Mouse (Mus musculus): ENCODE results near the gene Srrm4. TPM values are rescaled to one million over a fixed set of nuclear protein-coding genes. Genes with fewer than 3 reads are reported as not detected.
A peak's percentile ranks its signal among the peaks of the same experiment; 100 is the strongest.

The Srrm4 gene
- total and polyA plus RNA-seq, 2 experiments from 2014 or later, result 0.93 to 1.1 TPM

DNA sequence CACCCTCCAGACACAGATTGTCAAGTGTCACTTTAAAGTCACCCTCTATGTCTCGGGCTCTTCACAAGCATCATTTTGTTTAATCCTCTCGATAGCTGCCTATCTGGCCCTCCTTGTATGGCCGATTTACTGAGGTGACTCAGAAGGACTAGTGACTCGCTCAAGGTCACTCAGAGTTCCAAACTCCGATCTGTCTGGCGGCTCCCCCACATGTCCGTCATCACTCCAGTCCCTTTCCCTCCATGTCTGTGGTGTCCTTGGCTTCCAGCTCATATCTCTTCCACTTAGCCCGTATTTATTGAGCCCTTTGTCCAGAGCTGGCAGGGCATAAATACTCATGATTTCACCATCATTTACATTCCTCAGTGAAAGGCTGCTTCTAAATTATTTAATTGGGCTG lies 140.7 kb downstream of the Srrm4 start:
- H3K27ac ChIP-seq (ENCODE audit: low read depth), result 0 out of 2 replicates have a peak overlapping the region, but pooled peaks have one; percentile 3
- H3K36me3 ChIP-seq (replicated peaks; ENCODE audit: control insufficient read depth, insufficient read depth, low read length), result no peaks in the 10 kb centered on the region
- no peak overlapping the region for H3K4me3 ChIP-seq (ENCODE audit: low read depth, low read length)
- peaks cover 19% of the 10 kb centered on the region for H3K4me1 ChIP-seq (ENCODE audit: control insufficient read depth, insufficient read depth)
- no peaks in the 10 kb centered on the region for H3K27me3 ChIP-seq (ENCODE audit: control insufficient read depth, insufficient read depth, low read length)
- ATAC-seq (ENCODE audit: insufficient read depth, low read depth), result no peak
- peak; percentile 35 for DNase-seq (ENCODE audit: low spot score)
- no peak overlapping the region for H3K4me2 ChIP-seq (ENCODE audit: low read depth, low read length)
- H3K9ac ChIP-seq (replicated peaks; ENCODE audit: low read depth, low read length), result no peak overlapping the region
- TF ChIP-seq CTCF (IDR thresholded peaks at IDR 0.05; ENCODE audit: low read depth), result no peak
- TF ChIP-seq EP300 (IDR thresholded peaks at IDR 0.05; ENCODE audit: low read depth), result no peak
- no peaks in the 10 kb centered on the region for H3K9me3 ChIP-seq (replicated peaks; ENCODE audit: control insufficient read depth, low read length)
- 23% methylated on average over 8 of the region's 8 CpGs for WGBS

DNA sequence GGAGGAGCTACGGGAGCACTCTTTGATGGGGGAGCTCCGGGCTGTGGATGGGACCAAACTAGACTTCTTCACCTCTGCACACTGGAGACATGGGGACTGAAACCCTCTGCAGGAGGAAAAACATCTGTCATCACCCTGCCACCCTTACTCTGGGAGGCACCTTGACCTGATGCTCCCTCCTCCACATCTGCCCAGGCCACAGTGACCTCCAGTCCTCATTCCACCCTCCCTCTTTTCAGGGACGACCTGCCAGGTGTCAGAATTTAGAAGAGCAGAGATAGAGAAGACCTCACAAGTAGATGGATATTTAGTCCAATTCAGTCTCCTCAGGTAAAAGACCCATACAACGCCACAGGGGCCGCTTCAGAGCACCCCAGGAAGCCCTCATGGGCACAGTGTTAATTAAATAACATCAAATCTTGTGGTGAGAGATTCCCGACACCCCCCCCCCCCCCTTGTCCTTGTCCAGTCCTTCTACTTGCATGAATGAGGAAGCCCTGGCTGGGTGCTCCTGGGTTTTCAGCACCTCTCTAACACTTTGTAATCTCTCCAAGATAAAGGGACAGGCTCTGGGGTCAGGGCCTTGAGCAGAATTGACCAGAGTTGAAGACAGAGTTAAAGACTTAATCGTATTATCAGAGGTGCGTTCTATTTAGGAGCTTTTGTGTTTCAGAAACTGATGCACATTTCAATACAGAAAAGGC lies 141.9 kb downstream of the Srrm4 start:
- Histone ChIP-seq H3K9me3 (replicated peaks; ENCODE audit: control insufficient read depth, low read length) (no peaks in the 10 kb centered on the region), H3K36me3 (replicated peaks; ENCODE audit: control insufficient read depth, insufficient read depth, low read length) (no peaks in the 10 kb centered on the region), H3K4me3 (ENCODE audit: low read depth, low read length) (no peak overlapping the region), H3K27me3 (ENCODE audit: control insufficient read depth, insufficient read depth, low read length) (no peaks in the 10 kb centered on the region), H3K27ac (ENCODE audit: low read depth) (no peak overlapping the region), H3K4me2 (ENCODE audit: low read depth, low read length) (peak overlapping the region; percentile 30; the same call in 1 of the 2 replicates), H3K9ac (replicated peaks; ENCODE audit: low read depth, low read length) (no peak overlapping the region), H3K4me1 (ENCODE audit: control insufficient read depth, insufficient read depth) (peaks cover 19% of the 10 kb centered on the region)
- WGBS, result 14% methylated on average over 8 of the region's 8 CpGs
- ATAC-seq (ENCODE audit: insufficient read depth, low read depth), result no peak
- no peak for DNase-seq (ENCODE audit: low spot score)
- TF ChIP-seq CTCF (IDR thresholded peaks at IDR 0.05; ENCODE audit: low read depth) (no peak), EP300 (IDR thresholded peaks at IDR 0.05; ENCODE audit: low read depth) (no peak)

DNA sequence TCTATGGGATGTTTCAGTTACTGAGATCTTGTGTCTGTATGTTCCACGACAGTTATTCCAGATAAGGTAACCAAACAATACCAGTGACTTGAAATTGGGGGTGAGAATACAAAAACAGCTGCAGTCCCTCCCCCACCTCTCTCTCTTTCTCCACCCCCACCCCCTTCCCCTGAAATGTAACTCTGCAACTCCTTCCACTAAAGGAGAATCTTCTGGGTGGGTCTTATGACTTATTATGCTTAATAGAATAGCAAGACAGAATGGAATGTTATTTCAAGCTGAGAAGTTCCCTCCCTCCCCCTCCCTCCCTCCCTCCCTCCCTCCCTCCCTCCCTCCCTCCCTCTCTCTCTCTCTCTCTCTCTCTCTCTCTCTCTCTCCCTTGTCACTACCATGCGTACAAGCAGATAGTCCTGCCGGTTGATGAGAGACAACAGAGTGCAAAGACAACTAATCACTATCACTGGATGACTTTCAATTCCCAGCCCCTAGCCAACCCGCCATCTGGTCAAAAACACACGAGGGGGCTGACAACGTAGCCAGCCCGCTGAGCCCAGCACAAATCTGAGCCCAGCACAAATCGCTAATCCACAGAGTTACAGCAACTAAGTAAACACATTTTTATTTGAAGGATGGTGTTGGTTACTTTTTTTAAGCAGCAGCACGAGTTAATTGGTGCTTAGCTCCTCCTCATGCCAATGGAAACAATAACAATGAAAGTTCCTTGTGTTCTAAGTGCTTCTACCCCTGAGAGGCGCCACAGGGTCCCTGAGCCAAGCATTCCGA lies 143.0 kb downstream of the Srrm4 start:
- Histone ChIP-seq H3K9ac (replicated peaks; ENCODE audit: low read depth, low read length) (no peak overlapping the region), H3K4me3 (ENCODE audit: low read depth, low read length) (no peak overlapping the region), H3K36me3 (replicated peaks; ENCODE audit: control insufficient read depth, insufficient read depth, low read length) (no peaks in the 10 kb centered on the region), H3K27ac (ENCODE audit: low read depth) (no peak overlapping the region), H3K4me1 (ENCODE audit: control insufficient read depth, insufficient read depth) (peaks cover 19% of the 10 kb centered on the region), H3K27me3 (ENCODE audit: control insufficient read depth, insufficient read depth, low read length) (no peaks in the 10 kb centered on the region), H3K4me2 (ENCODE audit: low read depth, low read length) (peak overlapping the region; percentile 45), H3K9me3 (replicated peaks; ENCODE audit: control insufficient read depth, low read length) (no peaks in the 10 kb centered on the region)
- DNase-seq (ENCODE audit: low spot score), result no peak
- TF ChIP-seq EP300 (IDR thresholded peaks at IDR 0.05; ENCODE audit: low read depth) (no peak), CTCF (IDR thresholded peaks at IDR 0.05; ENCODE audit: low read depth) (no peak)
- ATAC-seq (ENCODE audit: insufficient read depth, low read depth), result no peak
- 7% methylated on average over 11 of the region's 11 CpGs for WGBS

DNA sequence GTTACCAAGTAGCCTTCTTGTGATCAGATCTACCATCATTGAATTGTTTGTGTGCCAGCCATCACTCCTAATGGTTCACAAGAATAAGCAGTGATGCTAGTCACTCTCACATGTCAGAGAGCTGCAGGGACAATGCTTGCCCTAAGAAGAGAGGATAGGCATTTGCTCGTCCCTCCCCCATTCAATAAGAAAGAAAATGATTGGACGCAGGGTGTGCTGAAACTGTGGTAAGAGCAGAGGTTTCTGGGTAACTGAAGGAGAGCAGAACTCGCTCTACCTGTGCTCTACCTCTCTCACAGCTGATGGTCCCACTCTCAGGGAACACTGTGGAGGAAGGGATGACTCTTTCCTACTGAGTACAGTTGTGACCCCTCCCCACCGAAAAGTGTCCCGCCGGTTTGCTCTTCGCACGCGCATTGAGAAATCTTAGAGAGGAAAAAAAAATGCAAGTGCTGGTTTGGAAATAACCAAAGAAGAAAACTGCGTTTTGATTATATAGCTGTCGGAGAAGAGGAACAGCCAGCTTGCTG lies 143.7 kb downstream of the Srrm4 start:
- 48% methylated on average over 11 of the region's 11 CpGs for WGBS
- Histone ChIP-seq H3K4me2 (ENCODE audit: low read depth, low read length) (peak overlapping the region; percentile 42), H3K27me3 (ENCODE audit: control insufficient read depth, insufficient read depth, low read length) (no peaks in the 10 kb centered on the region), H3K4me3 (ENCODE audit: low read depth, low read length) (no peak overlapping the region), H3K27ac (ENCODE audit: low read depth) (no peak overlapping the region), H3K36me3 (replicated peaks; ENCODE audit: control insufficient read depth, insufficient read depth, low read length) (no peaks in the 10 kb centered on the region), H3K9ac (replicated peaks; ENCODE audit: low read depth, low read length) (no peak overlapping the region), H3K9me3 (replicated peaks; ENCODE audit: control insufficient read depth, low read length) (no peaks in the 10 kb centered on the region), H3K4me1 (ENCODE audit: control insufficient read depth, insufficient read depth) (peaks cover 16% of the 10 kb centered on the region)
- no peak for TF ChIP-seq EP300 (IDR thresholded peaks at IDR 0.05; ENCODE audit: low read depth)
- no peak for TF ChIP-seq CTCF (IDR thresholded peaks at IDR 0.05; ENCODE audit: low read depth)
- no peak for ATAC-seq (ENCODE audit: insufficient read depth, low read depth)
- no peak for DNase-seq (ENCODE audit: low spot score)

DNA sequence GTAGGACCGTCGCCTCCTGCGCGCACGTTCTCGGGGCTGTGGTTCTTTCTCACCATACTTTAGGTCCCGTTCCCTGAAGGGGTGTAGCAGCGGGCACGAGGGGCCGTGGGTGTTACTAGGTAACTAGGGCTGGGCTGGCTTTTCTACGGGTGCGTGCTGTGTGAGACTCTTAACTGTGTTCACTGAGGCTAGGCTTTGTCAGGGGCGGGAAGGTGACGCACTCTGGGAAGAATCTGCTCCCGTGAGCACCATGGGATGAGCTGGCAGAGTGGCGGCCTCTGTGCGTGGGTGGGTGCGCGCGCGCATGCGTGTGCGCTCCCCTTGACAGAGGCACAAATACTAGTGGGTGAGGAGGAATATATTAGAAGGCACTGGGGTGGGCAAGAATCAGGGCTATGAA lies 145.1 kb downstream of the Srrm4 start:
- no peak overlapping the region for H3K9ac ChIP-seq (replicated peaks; ENCODE audit: low read depth, low read length)
- H3K4me1 ChIP-seq (ENCODE audit: control insufficient read depth, insufficient read depth), result peaks cover 16% of the 10 kb centered on the region
- DNase-seq (ENCODE audit: low spot score) (no peak), ATAC-seq (ENCODE audit: insufficient read depth, low read depth) (peak; percentile 32; the same call in 1 of the 2 replicates)
- H3K36me3 ChIP-seq (replicated peaks; ENCODE audit: control insufficient read depth, insufficient read depth, low read length), result no peaks in the 10 kb centered on the region
- H3K4me2 ChIP-seq (ENCODE audit: low read depth, low read length), result peak overlapping the region; percentile 27
- no peaks in the 10 kb centered on the region for H3K9me3 ChIP-seq (replicated peaks; ENCODE audit: control insufficient read depth, low read length)
- no peak overlapping the region for H3K27ac ChIP-seq (ENCODE audit: low read depth)
- TF ChIP-seq EP300 (IDR thresholded peaks at IDR 0.05; ENCODE audit: low read depth) (no peak), CTCF (IDR thresholded peaks at IDR 0.05; ENCODE audit: low read depth) (no peak)
- 48% methylated on average over 23 of the region's 23 CpGs for WGBS
- H3K27me3 ChIP-seq (ENCODE audit: control insufficient read depth, insufficient read depth, low read length), result no peaks in the 10 kb centered on the region
- no peak overlapping the region for H3K4me3 ChIP-seq (ENCODE audit: low read depth, low read length)

All from heart, postnatal 0 days (tissue).